Mouse (Mus musculus): ENCODE measurements at regions not wholly inside any gene's neighbourhood (a gene's known extent, or its start where the extent isn't known, plus 50 kb on each side); places are given as distances from the start of the nearest gene placed in this dataset.

GRCm38 (mm10) chr15:67725239-67725638 is 1224.5 kb upstream of the Lrrc6 start:
- no peak for TF ChIP-seq CTCF (IDR thresholded peaks at IDR 0.05; ENCODE audit: control insufficient read depth, insufficient read depth, insufficient read length)
- TF ChIP-seq MAX (IDR thresholded peaks at IDR 0.05), result no peak
- TF ChIP-seq USF1 (IDR thresholded peaks at IDR 0.05; ENCODE audit: low read depth), result no peak
- TF ChIP-seq MYOG (IDR thresholded peaks at IDR 0.05; ENCODE audit: control insufficient read depth, extremely low read depth, insufficient read length), result no peak
- no peak for TF ChIP-seq CEBPB (IDR thresholded peaks at IDR 0.05; ENCODE audit: low read depth)
- no peak for TF ChIP-seq MYOD1 (IDR thresholded peaks at IDR 0.05; ENCODE audit: control insufficient read depth, insufficient read length, low read depth)
